Mouse (Mus musculus) brain, embryonic 14.5 days (tissue): Measurements from ENCODE around the gene Schip1. TPM values are rescaled to one million over a fixed set of nuclear protein-coding genes. Genes with fewer than 3 reads are reported as not detected.

Experiments
- DNase-seq: peaks from one replicate; pipeline ENCODE4 v3.0.0-alpha.2; 2011; ENCODE audit warnings: low read depth
- CTCF ChIP-seq: fragments of 200-500 bp; IDR thresholded peaks from 2 replicates; pipeline ENCODE4 v1.5.1; 2012; ENCODE audit warnings: inconsistent platforms, mild to moderate bottlenecking, moderate library complexity, borderline replicate concordance; ENCODE audit not compliant: insufficient read depth, insufficient read length; ENCODE audit errors: extremely low read depth
- POLR2A ChIP-seq: fragments of 200-500 bp; IDR thresholded peaks from 2 replicates; pipeline ENCODE4 v1.6.1; 2012; ENCODE audit warnings: mild to moderate bottlenecking, inconsistent platforms, borderline replicate concordance; ENCODE audit not compliant: poor library complexity, insufficient read depth, insufficient read length, severe bottlenecking; ENCODE audit errors: extremely low read depth
- polyA plus RNA-seq: library from polyadenylated mRNA; depleted of rRNA; stranded (reverse); fragments of >200 nt; gene quantifications from 2 replicates; pipeline ENCODE4 v1.2.3, GENCODE M21; 2012; rRNA removed

The Schip1 gene
- 80.3 and 80.7 TPM in 2 replicates for polyA plus RNA-seq

- DNase-seq, result peak; percentile 53
- TF ChIP-seq POLR2A, result no peak
Measured at GRCm38 (mm10) chr3:68064731-68065130, at the start of gene Schip1. Gene Schip1, plus strand, starts transcription at chr3:68064802.

GRCm38 (mm10) chr3:68015786-68016185 is 48.8 kb upstream of the Schip1 start:
- DNase-seq, result peak; percentile 76
- TF ChIP-seq CTCF (no peak), POLR2A (no peak)

GRCm38 (mm10) chr3:68019401-68019800 is 45.2 kb upstream of the Schip1 start:
- DNase-seq, result peak; percentile 60
- TF ChIP-seq POLR2A (no peak), CTCF (no peak)

GRCm38 (mm10) chr3:68036097-68036496 is 28.5 kb upstream of the Schip1 start:
- DNase-seq, result peak; percentile 77
- no peak for TF ChIP-seq POLR2A
- no peak for TF ChIP-seq CTCF

GRCm38 (mm10) chr3:68042951-68043350 is 21.7 kb upstream of the Schip1 start:
- DNase-seq, result no peak
- TF ChIP-seq CTCF (no peak), POLR2A (no peak)

GRCm38 (mm10) chr3:68045475-68046416 is 18.9 kb upstream of the Schip1 start:
- TF ChIP-seq CTCF (peak; percentile 79; the same call in 1 of the 2 replicates), POLR2A (no peak)
- peak; percentile 88 for DNase-seq

GRCm38 (mm10) chr3:68053538-68053937 is 11.1 kb upstream of the Schip1 start:
- no peak for TF ChIP-seq POLR2A
- TF ChIP-seq CTCF, result peak; percentile 28; the same call in 1 of the 2 replicates

GRCm38 (mm10) chr3:68055071-68055470 is 9.5 kb upstream of the Schip1 start:
- DNase-seq, result no peak
- TF ChIP-seq POLR2A, result no peak
- no peak for TF ChIP-seq CTCF

More at GRCm38 (mm10) chr3:68053538-68053937, 11.1 kb upstream of the Schip1 start:
- DNase-seq, result peak; percentile 63

GRCm38 (mm10) chr3:68056373-68057275 is 8.0 kb upstream of the Schip1 start:
- TF ChIP-seq CTCF (peak; percentile 87), POLR2A (no peak)
- DNase-seq, result peak; percentile 82

GRCm38 (mm10) chr3:68059162-68059800 is 5.3 kb upstream of the Schip1 start:
- DNase-seq, result peak; percentile 72
- TF ChIP-seq CTCF, result peak; percentile 79; the same call in 1 of the 2 replicates
- no peak for TF ChIP-seq POLR2A
